Mouse (Mus musculus) myocyte (in vitro differentiated cells): Measurements from ENCODE around the gene Glis1. TPM values are rescaled to one million over a fixed set of nuclear protein-coding genes. Genes with fewer than 3 reads are reported as not detected.

Source experiments
- H3K27me3 ChIP-seq: one replicate; pipeline ENCODE4 v1.6.1; 2011; ENCODE audit not compliant: control insufficient read depth, insufficient read depth, insufficient read length
- H3K36me3 ChIP-seq: one replicate; pipeline ENCODE4 v1.6.1; 2011; ENCODE audit not compliant: control insufficient read depth, insufficient read depth
- H3K4me2 ChIP-seq: one replicate; pipeline ENCODE4 v1.6.1; 2011; ENCODE audit warnings: low read depth, control low read depth
- H3K4me3 ChIP-seq: one replicate; pipeline ENCODE4 v1.5.1; 2011; ENCODE audit warnings: mild to moderate bottlenecking, control low read depth, moderate library complexity
- H3K79me2 ChIP-seq: one replicate; pipeline ENCODE4 v1.6.1; 2011; ENCODE audit not compliant: control insufficient read depth, insufficient read depth
- H3ac ChIP-seq: one replicate; pipeline ENCODE4 v1.6.1; 2011; ENCODE audit not compliant: control insufficient read depth, insufficient read length
- CEBPB ChIP-seq: IDR thresholded peaks from 2 replicates; pipeline ENCODE4 v1.6.1; 2011; ENCODE audit warnings: mild to moderate bottlenecking, moderate library complexity; ENCODE audit not compliant: poor library complexity, insufficient read depth, severe bottlenecking
- E2F4 ChIP-seq: IDR thresholded peaks from one replicate; pipeline ENCODE4 v1.6.1; 2011; ENCODE audit warnings: mild to moderate bottlenecking, control low read depth, moderate library complexity; ENCODE audit not compliant: insufficient read depth
- MAX ChIP-seq: IDR thresholded peaks from one replicate; pipeline ENCODE4 v1.6.1; 2011; ENCODE audit warnings: low read depth, mild to moderate bottlenecking, control low read depth
- MYOD1 ChIP-seq, 3 experiments: IDR thresholded peaks; one replicate each; pipeline ENCODE4 v1.6.1; 2011; ENCODE audit warnings: control low read depth in 2 of 3, low read depth in 2 of 3, mild to moderate bottlenecking in 2 of 3, moderate library complexity in 1 of 3; ENCODE audit not compliant: insufficient read length in 2 of 3, control insufficient read depth in 1 of 3
- MYOG ChIP-seq, 3 experiments: IDR thresholded peaks; one replicate each; pipeline ENCODE4 v1.6.1; 2011; ENCODE audit warnings: control low read depth in 2 of 3, low read depth in 2 of 3, mild to moderate bottlenecking in 2 of 3; ENCODE audit not compliant: insufficient read length in 2 of 3, control insufficient read depth in 1 of 3, insufficient read depth in 1 of 3
- POLR2A ChIP-seq: IDR thresholded peaks from one replicate; pipeline ENCODE4 v1.6.1; 2011; ENCODE audit warnings: low read depth, mild to moderate bottlenecking, control low read depth, moderate library complexity; ENCODE audit not compliant: insufficient read length
- POLR2AphosphoS2 ChIP-seq: IDR thresholded peaks from one replicate; pipeline ENCODE4 v1.6.1; 2011; ENCODE audit warnings: low read depth, control low read depth; ENCODE audit not compliant: insufficient read length
- REST ChIP-seq: IDR thresholded peaks from one replicate; pipeline ENCODE4 v1.6.1; 2011; ENCODE audit warnings: mild to moderate bottlenecking, control low read depth, moderate library complexity; ENCODE audit not compliant: insufficient read depth, insufficient read length
- SRF ChIP-seq: IDR thresholded peaks from one replicate; pipeline ENCODE4 v1.6.1; 2011; ENCODE audit warnings: low read depth; ENCODE audit not compliant: control insufficient read depth, insufficient read length
- TCF12 ChIP-seq: IDR thresholded peaks from one replicate; pipeline ENCODE4 v1.6.1; 2011; ENCODE audit warnings: mild to moderate bottlenecking, control low read depth; ENCODE audit not compliant: poor library complexity, insufficient read depth, severe bottlenecking
- TCF3 ChIP-seq: IDR thresholded peaks from one replicate; pipeline ENCODE4 v1.6.1; 2011; ENCODE audit warnings: low read depth, control low read depth; ENCODE audit not compliant: insufficient read length
- USF1 ChIP-seq: IDR thresholded peaks from one replicate; pipeline ENCODE4 v1.6.1; 2011; ENCODE audit warnings: low read depth, mild to moderate bottlenecking, control low read depth, moderate library complexity
- polyA plus RNA-seq: library from polyadenylated mRNA; unstranded; fragments of >200 nt; fragmentation: generic; extraction: Trizol; gene quantifications from one replicate; pipeline ENCODE4 v1.2.1, GENCODE M21; 2012; ENCODE audit warnings: missing spikeins

The Glis1 gene
- polyA plus RNA-seq, 1 experiment: 0.35 TPM

DNA sequence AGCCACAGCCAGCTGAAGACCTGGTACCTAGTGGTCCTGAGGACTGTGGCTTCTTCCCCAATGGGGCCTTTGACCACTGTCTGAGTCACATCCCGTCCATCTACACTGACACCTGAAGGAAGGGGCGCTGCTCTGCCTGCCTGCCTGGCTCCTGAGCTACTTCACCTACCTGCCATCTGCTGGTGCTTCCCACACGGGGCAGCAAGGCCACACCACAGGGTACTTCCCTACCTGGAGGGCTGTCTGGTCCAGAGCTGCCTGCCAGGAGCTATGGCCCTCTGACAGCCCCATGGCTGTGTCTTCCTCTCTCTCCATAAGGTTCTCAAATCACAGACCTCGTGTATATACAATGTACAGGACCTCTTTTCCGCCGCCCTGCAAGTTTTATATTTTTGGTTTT, 200.2 kb downstream of the Glis1 start:
- H3K27me3 ChIP-seq: peaks cover 80% of the 10 kb centered on the region
- no peak overlapping the region for H3K4me3 ChIP-seq

DNA sequence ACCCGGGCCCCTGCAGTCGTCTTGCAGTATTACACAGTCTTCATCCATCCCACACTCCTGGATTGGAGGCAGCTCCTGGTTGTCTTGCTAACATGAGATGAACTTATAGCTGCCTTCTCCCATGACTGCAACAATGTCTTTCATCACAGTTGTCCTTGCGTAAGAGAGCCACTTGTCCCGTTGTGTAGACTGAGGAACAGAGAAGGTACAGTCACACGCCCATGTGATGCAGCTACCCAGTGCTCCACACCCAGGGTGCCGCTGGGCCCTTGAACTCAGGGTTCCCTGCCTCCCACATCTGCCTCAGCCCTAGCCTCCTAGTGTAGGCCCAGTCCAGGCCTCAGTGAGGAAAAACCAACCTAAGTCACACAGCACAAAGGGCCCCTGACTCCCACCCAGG, 201.7 kb downstream of the Glis1 start:
- Histone ChIP-seq H3K79me2 (no peaks in the 10 kb centered on the region), H3K36me3 (no peaks in the 10 kb centered on the region), H3K4me3 (no peak overlapping the region), H3K4me2 (no peak overlapping the region), H3ac (no peak overlapping the region), H3K27me3 (peaks cover 74% of the 10 kb centered on the region)
- no peak for TF ChIP-seq POLR2A
- no peak for TF ChIP-seq MYOD1 (IDR thresholded peaks at IDR 0.05; ENCODE audit: control insufficient read depth in 1 of 3, insufficient read length in 2 of 3, low read depth in 2 of 3)
- TF ChIP-seq SRF: no peak
- TF ChIP-seq E2F4: no peak
- TF ChIP-seq REST: no peak
- TF ChIP-seq POLR2AphosphoS2: no peak
- TF ChIP-seq MYOG (IDR thresholded peaks at IDR 0.05; ENCODE audit: control insufficient read depth in 1 of 3, insufficient read depth in 1 of 3, insufficient read length in 2 of 3, low read depth in 2 of 3): no peak
- TF ChIP-seq TCF3: no peak
- TF ChIP-seq TCF12: no peak
- no peak for TF ChIP-seq MAX
- no peak for TF ChIP-seq USF1
- no peak for TF ChIP-seq CEBPB

More for the DNA sequence above, 200.2 kb downstream of the Glis1 start:
- Histone ChIP-seq H3ac (no peak overlapping the region), H3K36me3 (no peaks in the 10 kb centered on the region), H3K4me2 (no peak overlapping the region), H3K79me2 (no peaks in the 10 kb centered on the region)
- TF ChIP-seq TCF12 (no peak), E2F4 (no peak), MYOD1 (IDR thresholded peaks at IDR 0.05; ENCODE audit: control insufficient read depth in 1 of 3, insufficient read length in 2 of 3, low read depth in 2 of 3) (no peak), POLR2A (no peak), TCF3 (no peak), CEBPB (no peak), MYOG (IDR thresholded peaks at IDR 0.05; ENCODE audit: control insufficient read depth in 1 of 3, insufficient read depth in 1 of 3, insufficient read length in 2 of 3, low read depth in 2 of 3) (no peak), USF1 (no peak), REST (no peak), MAX (no peak), SRF (no peak), POLR2AphosphoS2 (no peak)

DNA sequence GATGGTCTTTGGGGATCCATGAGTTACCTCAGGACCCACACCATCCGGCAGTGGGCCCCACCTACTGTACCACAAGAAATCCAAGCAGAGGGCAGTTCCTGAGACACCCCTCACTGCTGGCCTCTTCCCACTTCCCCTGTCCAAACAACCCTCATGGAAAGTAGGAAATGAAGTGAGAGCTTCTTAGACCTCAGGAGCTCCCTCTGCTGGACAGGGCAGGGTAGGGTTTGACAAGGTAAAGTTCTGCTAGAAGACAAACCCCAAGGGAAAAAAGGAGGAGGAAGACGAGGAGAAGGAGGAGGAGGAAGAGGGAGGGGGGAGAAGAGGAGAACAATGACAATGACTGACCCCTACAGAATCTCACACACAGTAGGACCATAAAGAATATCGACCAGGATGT, 203.3 kb downstream of the Glis1 start:
- Histone ChIP-seq H3K36me3 (no peaks in the 10 kb centered on the region), H3ac (no peak overlapping the region), H3K79me2 (no peaks in the 10 kb centered on the region), H3K4me3 (no peak overlapping the region), H3K4me2 (no peak overlapping the region), H3K27me3 (peaks cover 65% of the 10 kb centered on the region)
- TF ChIP-seq CEBPB (no peak), E2F4 (no peak)

DNA sequence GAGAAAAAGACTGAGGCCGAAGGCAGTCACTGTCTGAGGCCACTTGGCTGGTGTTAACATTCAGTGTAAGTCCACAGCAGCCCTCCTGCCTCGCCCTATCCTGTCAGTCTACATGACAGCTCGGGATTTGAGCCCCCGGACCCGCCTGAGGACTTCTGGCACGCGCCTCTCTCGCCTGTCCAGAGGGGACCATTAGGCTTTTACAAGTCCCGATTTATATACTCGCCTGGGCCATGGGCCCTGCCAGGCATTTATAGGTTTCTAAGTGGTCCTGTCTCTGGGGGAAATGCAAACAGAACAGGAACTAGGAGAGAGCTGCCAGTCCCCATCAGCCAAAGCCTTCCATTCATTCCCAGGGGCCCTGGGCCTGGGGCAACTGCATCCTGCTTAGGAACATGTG, 203.9 kb downstream of the Glis1 start:
- no peak for TF ChIP-seq POLR2AphosphoS2
- no peak for TF ChIP-seq E2F4
- Histone ChIP-seq H3ac (no peak overlapping the region), H3K4me2 (no peak overlapping the region), H3K79me2 (no peaks in the 10 kb centered on the region), H3K27me3 (peaks cover 59% of the 10 kb centered on the region), H3K36me3 (no peaks in the 10 kb centered on the region), H3K4me3 (no peak overlapping the region)

DNA sequence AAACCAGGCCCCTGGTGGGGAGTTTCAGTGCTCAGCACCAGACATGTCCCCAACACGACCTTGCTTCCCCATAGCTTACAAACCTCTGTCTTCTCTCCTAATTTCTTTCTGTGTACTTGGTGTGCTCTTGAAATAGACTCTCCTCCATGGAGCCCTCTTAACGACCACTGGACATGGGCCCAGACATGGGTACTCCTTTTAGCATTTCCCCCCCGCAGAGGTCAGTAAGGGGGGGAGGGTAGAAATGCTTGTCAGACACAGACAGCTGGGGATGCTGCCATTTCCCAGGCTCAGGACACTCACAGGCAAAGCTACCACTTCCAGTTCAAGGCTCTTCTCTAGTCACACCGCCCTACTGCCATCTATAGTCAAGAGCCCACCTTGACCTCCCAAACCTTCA, 207.2 kb downstream of the Glis1 start:
- H3K36me3 ChIP-seq: no peaks in the 10 kb centered on the region
- H3K4me3 ChIP-seq: no peak overlapping the region
- H3K4me2 ChIP-seq: no peak overlapping the region
- TF ChIP-seq REST (no peak), TCF12 (no peak), MYOD1 (IDR thresholded peaks at IDR 0.05; ENCODE audit: control insufficient read depth in 1 of 3, insufficient read length in 2 of 3, low read depth in 2 of 3) (no peak), CEBPB (no peak), SRF (no peak), POLR2AphosphoS2 (no peak), E2F4 (no peak), MAX (no peak), TCF3 (no peak), USF1 (no peak), MYOG (IDR thresholded peaks at IDR 0.05; ENCODE audit: control insufficient read depth in 1 of 3, insufficient read depth in 1 of 3, insufficient read length in 2 of 3, low read depth in 2 of 3) (no peak), POLR2A (no peak)
- peaks cover 31% of the 10 kb centered on the region for H3K27me3 ChIP-seq
- no peak overlapping the region for H3ac ChIP-seq
- no peaks in the 10 kb centered on the region for H3K79me2 ChIP-seq
